Mouse (Mus musculus) ES-Bruce4 (cell line): ENCODE results near the gene Inpp5a.

Experiments
- CTCF ChIP-seq: IDR thresholded peaks from one replicate; pipeline ENCODE4 v1.8.1; 2011; ENCODE audit warnings: low read depth, low read length
- EP300 ChIP-seq: IDR thresholded peaks from 2 replicates; pipeline ENCODE4 v1.6.1; 2011; ENCODE audit warnings: low read depth, low read length; ENCODE audit not compliant: insufficient read depth
- POLR2A ChIP-seq: IDR thresholded peaks from one replicate; pipeline ENCODE4 v1.8.1; 2011; ENCODE audit warnings: low read length; ENCODE audit not compliant: insufficient read depth

- TF ChIP-seq CTCF (no peak), EP300 (no peak), POLR2A (no peak)
Measured at GRCm38 (mm10) chr7:139445621-139446020, 56.7 kb downstream of the Inpp5a start.
